Mouse (Mus musculus) heart, embryonic 12.5 days (tissue): ENCODE measurements around the gene Sfrp4. TPM values are rescaled to one million over a fixed set of nuclear protein-coding genes. Genes with fewer than 3 reads are reported as not detected.

Source experiments
- ATAC-seq: fragments of 200-750 bp; cut with Nextera tagmentation; 2 replicates; pipeline ENCODE4 v1.8.0; 2017; ENCODE audit warnings: moderate TSS enrichment, moderate library complexity; ENCODE audit not compliant: insufficient number of reproducible peaks, low FRiP score
- H3K27ac ChIP-seq: fragments of 300-500 bp; sonication (generic); 2 replicates; pipeline ENCODE4 v1.5.1; 2016; ENCODE audit warnings: mild to moderate bottlenecking, moderate library complexity; ENCODE audit not compliant: poor library complexity, severe bottlenecking
- H3K27me3 ChIP-seq: fragments of 300-500 bp; sonication (generic); replicated peaks from 2 replicates; pipeline ENCODE4 v1.6.1; 2016; ENCODE audit warnings: mild to moderate bottlenecking, moderate library complexity
- H3K36me3 ChIP-seq: fragments of 300-500 bp; sonication (generic); 2 replicates; pipeline ENCODE4 v1.6.1; 2016; ENCODE audit warnings: mild to moderate bottlenecking, moderate library complexity
- H3K4me1 ChIP-seq: fragments of 300-500 bp; sonication (generic); replicated peaks from 2 replicates; pipeline ENCODE4 v1.6.1; 2016; ENCODE audit warnings: mild to moderate bottlenecking
- H3K4me2 ChIP-seq: fragments of 300-500 bp; sonication (generic); 2 replicates; pipeline ENCODE4 v1.6.1; 2016; ENCODE audit warnings: mild to moderate bottlenecking, moderate library complexity
- H3K4me3 ChIP-seq: fragments of 300-500 bp; sonication (generic); 2 replicates; pipeline ENCODE4 v1.5.1; 2016; ENCODE audit warnings: mild to moderate bottlenecking
- H3K9ac ChIP-seq: fragments of 300-500 bp; sonication (generic); 2 replicates; pipeline ENCODE4 v1.6.1; 2016; ENCODE audit warnings: mild to moderate bottlenecking, moderate library complexity
- H3K9me3 ChIP-seq: fragments of 300-500 bp; sonication (generic); replicated peaks from 2 replicates; pipeline ENCODE4 v1.6.1; 2016; ENCODE audit warnings: mild to moderate bottlenecking, moderate library complexity
- WGBS: fragments of 180-500 bp; shearing (Covaris S2); methylation state at CpG from one replicate; pipeline ENCODE4 v1.1.7; 2016; 5-methylcytosine and 5-hydroxymethylcytosine counted together
- polyA plus RNA-seq: library from polyadenylated mRNA; unstranded; fragments of >200 nt; fragmentation: Nextera tagmentation; extraction: Ambion mirVana; gene quantifications from 2 replicates; pipeline ENCODE4 v1.2.1, GENCODE M21; 2016

Gene Sfrp4
- polyA plus RNA-seq, 1 experiment from 2014 or later, result 0.29 TPM

- no peaks in the 10 kb centered on the region for H3K27me3 ChIP-seq
- no peaks in the 10 kb centered on the region for H3K36me3 ChIP-seq
- H3K4me3 ChIP-seq, result no peak overlapping the region
- no peak for ATAC-seq
- no peak overlapping the region for H3K9ac ChIP-seq
- no peak overlapping the region for H3K4me2 ChIP-seq
- H3K27ac ChIP-seq, result no peak overlapping the region
- WGBS, result 85% methylated on average over 1 of the region's 1 CpGs
- H3K9me3 ChIP-seq, result no peaks in the 10 kb centered on the region
- H3K4me1 ChIP-seq, result 0 out of 2 replicates have a peak, but pooled peaks cover 3% of the 10 kb centered on the region
These were observed 9.5 kb upstream of the Sfrp4 start for GRCm38 (mm10) chr13:19613426-19613825.

GRCm38 (mm10) chr13:19614311-19614710 lies 8.6 kb upstream of the Sfrp4 start:
- Histone ChIP-seq H3K27me3 (no peaks in the 10 kb centered on the region), H3K27ac (no peak overlapping the region), H3K9me3 (no peaks in the 10 kb centered on the region), H3K9ac (no peak overlapping the region), H3K4me3 (no peak overlapping the region), H3K4me1 (0 out of 2 replicates have a peak, but pooled peaks cover 3% of the 10 kb centered on the region), H3K36me3 (no peaks in the 10 kb centered on the region), H3K4me2 (no peak overlapping the region)
- 85% methylated on average over 1 of the region's 1 CpGs for WGBS
- ATAC-seq, result no peak

- no peak overlapping the region for H3K27ac ChIP-seq
- H3K36me3 ChIP-seq, result no peaks in the 10 kb centered on the region
- WGBS, result 80% methylated on average over 4 of the region's 4 CpGs
- H3K4me3 ChIP-seq, result no peak overlapping the region
- H3K4me1 ChIP-seq, result 0 out of 2 replicates have a peak, but pooled peaks cover 3% of the 10 kb centered on the region
- no peaks in the 10 kb centered on the region for H3K27me3 ChIP-seq
- no peaks in the 10 kb centered on the region for H3K9me3 ChIP-seq
- no peak overlapping the region for H3K4me2 ChIP-seq
- H3K9ac ChIP-seq, result no peak overlapping the region
- ATAC-seq, result no peak
These were observed 4.8 kb upstream of the Sfrp4 start for GRCm38 (mm10) chr13:19618081-19618480.

GRCm38 (mm10) chr13:19618841-19619215 lies 4.1 kb upstream of the Sfrp4 start:
- peak; percentile 46 for ATAC-seq
- Histone ChIP-seq H3K4me2 (peak overlapping the region; percentile 82), H3K27ac (peak overlapping the region; percentile 46), H3K9me3 (no peaks in the 10 kb centered on the region), H3K27me3 (peaks cover 6% of the 10 kb centered on the region; the same call in 1 of the 2 replicates), H3K9ac (peak overlapping the region; percentile 88), H3K4me3 (peak overlapping the region; percentile 69), H3K36me3 (no peaks in the 10 kb centered on the region), H3K4me1 (0 out of 2 replicates have a peak, but pooled peaks cover 8% of the 10 kb centered on the region)
- 7% methylated on average over 5 of the region's 5 CpGs for WGBS

- Histone ChIP-seq H3K36me3 (no peaks in the 10 kb centered on the region), H3K9me3 (no peaks in the 10 kb centered on the region), H3K4me1 (0 out of 2 replicates have a peak, but pooled peaks cover 8% of the 10 kb centered on the region), H3K27me3 (peaks cover 11% of the 10 kb centered on the region), H3K4me2 (peak within 1 kb of the TSS; percentile 82), H3K9ac (peak within 1 kb of the TSS; percentile 88), H3K4me3 (peak within 1 kb of the TSS; percentile 69), H3K27ac (peak within 1 kb of the TSS; percentile 46)
- under 1% methylated on average over 46 of the region's 46 CpGs for WGBS
- peak; percentile 68 for ATAC-seq
These were observed 3.5 kb upstream of the Sfrp4 start, which contains the start of gene Epdr1 for GRCm38 (mm10) chr13:19619216-19619927. Gene Epdr1, minus strand, starts transcription at chr13:19619927.

GRCm38 (mm10) chr13:19623228-19623905 lies 463 bp downstream of the Sfrp4 start:
- H3K9me3 ChIP-seq, result no peaks in the 10 kb centered on the region
- H3K4me2 ChIP-seq, result peak overlapping the region; percentile 92
- H3K36me3 ChIP-seq, result no peaks in the 10 kb centered on the region
- peak overlapping the region; percentile 53 for H3K9ac ChIP-seq
- peaks cover 20% of the 10 kb centered on the region for H3K27me3 ChIP-seq
- peak; percentile 20; the same call in 1 of the 2 replicates for ATAC-seq
- peak overlapping the region; percentile 57 for H3K4me3 ChIP-seq
- H3K27ac ChIP-seq, result no peak overlapping the region
- 20% methylated on average over 30 of the region's 30 CpGs for WGBS
- H3K4me1 ChIP-seq, result 0 out of 2 replicates have a peak, but pooled peaks cover 5% of the 10 kb centered on the region

GRCm38 (mm10) chr13:19624632-19625320 lies 1.9 kb downstream of the Sfrp4 start:
- ATAC-seq, result no peak
- H3K9me3 ChIP-seq, result no peaks in the 10 kb centered on the region
- no peak overlapping the region for H3K27ac ChIP-seq
- 0 out of 2 replicates have a peak, but pooled peaks cover 5% of the 10 kb centered on the region for H3K4me1 ChIP-seq
- no peak overlapping the region for H3K9ac ChIP-seq
- no peak overlapping the region for H3K4me2 ChIP-seq
- no peaks in the 10 kb centered on the region for H3K36me3 ChIP-seq
- peaks cover 20% of the 10 kb centered on the region for H3K27me3 ChIP-seq
- WGBS, result 75% methylated on average over 11 of the region's 11 CpGs
- H3K4me3 ChIP-seq, result no peak overlapping the region

- no peak overlapping the region for H3K4me2 ChIP-seq
- 63% methylated on average over 1 of the region's 1 CpGs for WGBS
- no peak overlapping the region for H3K27ac ChIP-seq
- H3K9me3 ChIP-seq, result no peaks in the 10 kb centered on the region
- no peak for ATAC-seq
- no peaks in the 10 kb centered on the region for H3K36me3 ChIP-seq
- H3K27me3 ChIP-seq, result peaks cover 20% of the 10 kb centered on the region
- H3K9ac ChIP-seq, result no peak overlapping the region
- no peak overlapping the region for H3K4me3 ChIP-seq
- H3K4me1 ChIP-seq, result 0 out of 2 replicates have a peak, but pooled peaks cover 5% of the 10 kb centered on the region
These were observed 3.6 kb downstream of the Sfrp4 start for GRCm38 (mm10) chr13:19626473-19626872.

GRCm38 (mm10) chr13:19630768-19631709 lies 8.1 kb downstream of the Sfrp4 start:
- ATAC-seq, result no peak
- no peak overlapping the region for H3K27ac ChIP-seq
- no peaks in the 10 kb centered on the region for H3K27me3 ChIP-seq
- H3K4me1 ChIP-seq, result no peaks in the 10 kb centered on the region
- no peak overlapping the region for H3K4me2 ChIP-seq
- 79% methylated on average over 5 of the region's 5 CpGs for WGBS
- H3K36me3 ChIP-seq, result no peaks in the 10 kb centered on the region
- no peak overlapping the region for H3K4me3 ChIP-seq
- no peak overlapping the region for H3K9ac ChIP-seq
- H3K9me3 ChIP-seq, result no peaks in the 10 kb centered on the region

- Histone ChIP-seq H3K4me2 (no peak overlapping the region), H3K27ac (no peak overlapping the region), H3K9me3 (no peaks in the 10 kb centered on the region), H3K9ac (no peak overlapping the region), H3K36me3 (no peaks in the 10 kb centered on the region), H3K27me3 (no peaks in the 10 kb centered on the region), H3K4me3 (no peak overlapping the region), H3K4me1 (no peaks in the 10 kb centered on the region)
- no peak for ATAC-seq
- WGBS, result 55% methylated on average over 4 of the region's 4 CpGs
These were observed 13.2 kb downstream of the Sfrp4 start for GRCm38 (mm10) chr13:19636131-19636530.
